Mouse (Mus musculus) cerebellum, adult 2 months (tissue): ENCODE results near the gene Zfp995. TPM values are rescaled to one million over a fixed set of nuclear protein-coding genes. Genes with fewer than 3 reads are reported as not detected.
"Not testable (repeated sequence)": the region's sequence is repeated elsewhere in the genome, so short reads cannot be mapped to it uniquely, and the experiment has no call there.

Experiments used
- DNase-seq, 2 experiments: peaks; one replicate each; pipeline ENCODE4 v3.0.0; 2021
- H3K27ac ChIP-seq: fragments of 200-500 bp; 2 replicates; pipeline ENCODE4 v1.5.1; 2012; ENCODE audit warnings: low read length, control low read depth, inconsistent platforms; ENCODE audit not compliant: insufficient read depth
- H3K27me3 ChIP-seq: fragments of 200-500 bp; 2 replicates; pipeline ENCODE4 v1.6.1; 2012; ENCODE audit warnings: inconsistent platforms, mild to moderate bottlenecking, low read length, moderate library complexity; ENCODE audit not compliant: control insufficient read depth, insufficient read depth
- H3K4me1 ChIP-seq: fragments of 200-500 bp; 2 replicates; pipeline ENCODE4 v1.6.1; 2011; ENCODE audit warnings: low read length; ENCODE audit not compliant: control insufficient read depth, insufficient read depth
- H3K4me3 ChIP-seq: fragments of 200-500 bp; replicated peaks from 2 replicates; pipeline ENCODE3; 2011; ENCODE audit warnings: mild to moderate bottlenecking, low read depth, low read length, control low read depth; ENCODE audit not compliant: insufficient read depth
- CTCF ChIP-seq: fragments of 200-500 bp; IDR thresholded peaks from 2 replicates; pipeline ENCODE4 v1.5.1; 2011; ENCODE audit warnings: low read depth, mild to moderate bottlenecking, control low read depth, low read length, moderate library complexity, borderline replicate concordance; ENCODE audit not compliant: insufficient read depth
- POLR2A ChIP-seq: fragments of 200-500 bp; IDR thresholded peaks from 2 replicates; pipeline ENCODE4 v1.6.1; 2011; ENCODE audit warnings: low read length, control low read depth, borderline replicate concordance; ENCODE audit not compliant: insufficient read depth
- WGBS: fragments of 180-500 bp; shearing (Covaris S2); methylation state at CpG from one replicate; pipeline ENCODE4 v1.1.7; 2018; 5-methylcytosine and 5-hydroxymethylcytosine counted together
- polyA plus RNA-seq: library from polyadenylated mRNA; depleted of rRNA; stranded (reverse); fragments of >200 nt; gene quantifications from 2 replicates; pipeline ENCODE4 v1.2.3, GENCODE M21; 2012; rRNA removed

Gene Zfp995
- 2.2 and 2.7 TPM in 2 replicates for polyA plus RNA-seq

DNA sequence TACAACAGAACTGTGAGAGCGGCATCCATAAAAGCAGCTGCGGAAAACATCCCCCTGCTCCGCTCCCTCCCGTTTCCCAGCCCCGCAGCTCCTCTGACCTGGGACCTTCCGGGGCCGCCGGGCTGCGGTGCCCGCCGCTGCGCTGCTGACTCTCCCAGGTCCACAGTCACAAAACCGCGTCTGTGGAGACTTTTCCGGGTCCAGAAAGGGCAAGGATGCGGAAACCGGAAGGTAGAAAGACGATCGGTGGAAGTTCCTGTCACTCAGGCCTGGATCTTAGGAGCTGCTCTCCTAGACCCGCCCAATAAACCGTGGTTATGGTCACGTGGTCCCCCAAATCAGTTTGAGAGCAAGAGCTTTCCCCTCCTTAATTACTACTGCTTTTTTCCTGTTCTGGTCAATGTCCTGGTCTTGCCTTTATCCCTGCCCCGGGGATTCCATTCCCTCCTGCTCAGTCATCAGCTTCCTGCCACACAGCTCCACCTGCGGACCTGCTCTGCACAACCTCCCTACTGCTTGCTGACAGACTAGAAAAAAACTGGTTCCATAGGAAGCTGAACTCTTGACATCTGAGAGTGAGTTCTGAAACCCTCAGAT lies at the start of gene Zfp995:
Gene Zfp995, minus strand, starts transcription at position 471 of the 597 bp plus-strand sequence.
- DNase-seq, result peak; percentile 68 to 77
- TF ChIP-seq POLR2A, result peak; percentile 17; the same call in 1 of the 2 replicates
- H3K4me1 ChIP-seq, H3K27me3 ChIP-seq: not testable (repeated sequence)
- WGBS, result under 1% methylated on average over 24 of the region's 24 CpGs
- 0 out of 2 replicates have a peak within 1 kb of the TSS, but pooled peaks have one; percentile 55 for H3K27ac ChIP-seq
- H3K4me3 ChIP-seq, result peak within 1 kb of the TSS; percentile 68

DNA sequence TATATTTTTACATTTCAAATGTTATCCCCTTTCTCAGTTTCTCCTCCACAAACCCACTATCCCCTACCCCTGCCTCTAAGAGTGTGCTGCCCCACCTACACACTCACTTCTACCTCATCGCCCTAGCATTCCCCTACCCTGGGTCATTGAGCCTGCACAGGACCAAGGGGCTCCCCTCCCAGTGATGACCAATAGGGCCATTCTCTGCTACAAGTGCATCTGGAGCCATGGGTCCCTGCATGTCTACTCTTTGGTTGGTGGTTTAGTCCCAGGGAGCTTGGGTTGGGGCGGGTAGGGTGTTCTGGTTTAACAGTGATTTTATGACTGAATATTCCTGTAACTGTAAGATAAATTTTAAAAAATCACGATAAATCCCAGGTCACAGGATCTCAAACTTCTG lies 687 bp downstream of the Zfp995 start:
- Histone ChIP-seq H3K27ac (no peak overlapping the region), H3K4me1 (no peaks in the 10 kb centered on the region), H3K4me3 (peak overlapping the region; percentile 68), H3K27me3 (no peaks in the 10 kb centered on the region)
- no peak for TF ChIP-seq CTCF
- DNase-seq, result peak in 1 of 2 experiments; percentile 3
- WGBS, result 3% methylated on average over 3 of the region's 3 CpGs

DNA sequence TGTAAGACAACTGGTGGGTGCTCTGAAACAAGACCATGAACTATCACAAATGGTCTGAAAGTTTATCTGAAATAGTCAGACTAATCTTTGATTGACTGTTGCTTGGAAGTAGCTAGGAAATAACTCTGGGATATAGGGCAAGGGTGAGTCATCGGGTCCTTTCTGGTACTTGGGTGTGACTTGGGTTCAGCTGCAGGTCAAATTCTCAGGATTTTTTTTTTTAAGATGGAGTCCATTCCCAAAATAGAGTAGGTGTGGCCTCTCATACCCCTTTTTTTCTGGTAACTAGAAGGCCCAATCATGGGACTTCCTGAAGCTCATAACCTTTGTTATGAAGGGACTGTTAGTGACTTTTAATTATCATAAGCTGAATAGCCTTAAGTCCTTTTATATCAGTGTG lies 38.5 kb downstream of the Zfp995 start:
- Histone ChIP-seq H3K4me1 (no peaks in the 10 kb centered on the region), H3K27ac (no peak overlapping the region), H3K27me3 (no peaks in the 10 kb centered on the region), H3K4me3 (no peak overlapping the region)
- 84% methylated on average over 1 of the region's 1 CpGs for WGBS
- TF ChIP-seq CTCF (no peak), POLR2A (no peak)
- no peak for DNase-seq

DNA sequence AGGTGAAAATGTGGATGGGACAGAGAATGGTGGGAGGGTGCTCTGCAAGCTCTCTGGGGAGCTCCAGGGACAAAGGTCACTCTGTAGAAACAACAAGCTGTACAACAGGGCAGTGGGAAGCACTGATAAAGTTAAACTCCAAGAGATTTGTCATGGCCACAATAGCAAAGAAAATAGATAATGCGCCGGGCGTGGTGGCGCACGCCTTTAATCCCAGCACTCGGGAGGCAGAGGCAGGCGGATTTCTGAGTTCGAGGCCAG lies 63.5 kb downstream of the Zfp995 start:
- WGBS, result 93% methylated on average over 8 of the region's 8 CpGs
- DNase-seq, H3K4me1 ChIP-seq, H3K4me3 ChIP-seq, H3K27ac ChIP-seq, H3K27me3 ChIP-seq: not testable (repeated sequence)

DNA sequence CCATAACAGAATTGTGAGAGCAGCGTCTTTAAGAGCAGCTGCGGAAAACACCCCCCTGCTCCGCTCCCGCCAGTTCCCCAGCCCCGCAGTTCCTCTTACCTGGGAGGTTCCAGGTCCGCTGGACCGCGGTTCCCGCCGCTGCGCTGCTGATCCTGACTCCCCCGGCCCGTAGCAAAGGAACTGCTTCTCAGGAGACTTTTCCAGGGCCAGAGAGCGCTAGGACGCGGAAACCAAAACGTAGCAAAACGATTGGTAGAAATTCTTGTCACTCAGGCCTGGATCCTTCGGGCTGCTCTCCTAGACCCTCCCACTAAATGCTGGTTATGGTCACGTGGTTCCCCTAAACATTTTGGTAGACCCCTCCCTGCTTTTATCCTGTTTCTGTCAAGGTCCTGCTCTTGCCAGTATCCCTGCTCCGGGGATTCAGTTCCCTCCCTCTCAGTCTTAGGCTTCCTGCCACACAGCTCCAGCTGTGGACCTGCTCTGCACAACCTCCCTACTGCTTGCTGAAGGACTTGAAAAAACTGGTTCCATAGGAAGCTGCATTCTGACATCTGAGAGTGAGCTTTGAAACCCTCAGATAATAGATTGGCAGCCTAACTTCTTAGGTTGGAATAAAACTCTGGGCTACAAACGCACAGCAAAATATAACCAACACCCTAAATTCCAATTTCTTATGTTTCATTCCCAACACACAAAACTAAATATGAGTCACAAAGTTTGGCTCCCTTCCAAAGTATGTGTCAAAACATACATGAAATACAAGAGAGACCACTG lies 64.0 kb downstream of the Zfp995 start, which contains the start of gene Zfp820:
Gene Zfp820, minus strand, starts transcription at position 228 of the 777 bp plus-strand sequence.
- no peaks in the 10 kb centered on the region for H3K4me1 ChIP-seq
- no peak within 1 kb of the TSS for H3K4me3 ChIP-seq
- DNase-seq, result peak; percentile 10 to 15
- no peaks in the 10 kb centered on the region for H3K27me3 ChIP-seq
- WGBS, result 4% methylated on average over 22 of the region's 22 CpGs
- H3K27ac ChIP-seq, result no peak within 1 kb of the TSS
- TF ChIP-seq POLR2A (no peak), CTCF (no peak)

DNA sequence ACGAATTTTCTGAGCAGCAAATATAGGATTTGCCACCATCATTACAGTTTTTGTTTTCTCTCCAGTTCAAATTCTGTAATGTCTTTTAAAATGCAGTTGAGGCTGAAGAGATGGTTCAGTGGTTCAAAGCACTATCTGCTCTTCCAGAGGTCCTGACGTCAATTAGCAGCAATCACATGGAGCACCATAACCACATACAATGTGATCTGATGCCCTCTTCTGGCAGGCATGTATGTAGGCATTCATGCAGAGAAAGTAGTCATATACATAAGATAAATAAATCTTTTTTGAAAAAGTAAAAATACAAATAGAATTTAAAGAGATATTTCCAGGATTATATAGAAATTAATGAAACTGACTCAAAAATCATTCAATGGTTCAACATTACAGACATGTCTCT lies 71.2 kb downstream of the Zfp995 start:
- DNase-seq, result no peak
- Histone ChIP-seq H3K27me3 (no peaks in the 10 kb centered on the region), H3K4me3 (no peak overlapping the region), H3K4me1 (no peaks in the 10 kb centered on the region), H3K27ac (no peak overlapping the region)
- TF ChIP-seq CTCF (no peak), POLR2A (no peak)
- 55% methylated on average over 2 of the region's 2 CpGs for WGBS

Other genes with a start within 250 kb of the Zfp995 start
- 5.3 and 5.5 TPM in 2 replicates for gene Gm10226, start 218.1 kb downstream of the Zfp995 start, polyA plus RNA-seq
- gene Zfp760, start 202.2 kb downstream of the Zfp995 start, polyA plus RNA-seq, result 9.7 and 10.1 TPM in 2 replicates
- 3.8 and 4.6 TPM in 2 replicates for gene Zfp229, start 179.1 kb downstream of the Zfp995 start, polyA plus RNA-seq
- 0.39 and 0.43 TPM in 2 replicates for gene Zfp820, start 64.2 kb downstream of the Zfp995 start, polyA plus RNA-seq
- gene Zfp942, start 52.5 kb upstream of the Zfp995 start, polyA plus RNA-seq, result 7.8 and 9.2 TPM in 2 replicates
- gene Zfp943, start 52.6 kb upstream of the Zfp995 start, polyA plus RNA-seq, result 14.1 and 14.6 TPM in 2 replicates